9 mouse cellular contexts compared by ENCODE assay signal in genomic region chr11:79427638-79428037, GRCm38 (mm10).
A peak's percentile ranks its signal among the peaks of the same experiment; 100 is the strongest.
DNase-seq lines count a peak whose midpoint lies in the region; ATAC-seq and TF ChIP-seq lines count a peak whose summit lies in the region.
"Had no signal": no experiment of that assay in that cellular context is flagged by ENCODE, and none has a peak within 500 bp of the region (broad histone marks: within the 10 kb centered on the region; RNA-seq: fewer than 3 reads in every experiment).

No protein-coding gene starts in this region.

- peaks cover 36% of the 10 kb centered on the region for H3K36me3 ChIP-seq in kidney, embryonic 15.5 days
- H3K36me3 ChIP-seq in ES-Bruce4 (ENCODE audit: control insufficient read depth, insufficient read depth, low read length, poor library complexity, severe bottlenecking): no peaks in the 10 kb centered on the region
- no peaks in the 10 kb centered on the region for H3K36me3 ChIP-seq in lung, postnatal 0 days (ENCODE audit: insufficient read depth, low read length)

- no peak overlapping the region for H3K4me2 ChIP-seq in kidney, embryonic 15.5 days
- no peak overlapping the region for H3K4me2 ChIP-seq in lung, postnatal 0 days (replicated peaks; ENCODE audit: low read depth, low read length)
- H3K4me2 ChIP-seq: heart, embryonic 13.5 days had no signal

- H3K9me3 ChIP-seq in kidney, embryonic 15.5 days (replicated peaks): no peaks in the 10 kb centered on the region
- no peaks in the 10 kb centered on the region for H3K9me3 ChIP-seq in ES-Bruce4 (replicated peaks; ENCODE audit: control insufficient read depth, insufficient read depth, low read length, poor library complexity, severe bottlenecking)
- H3K9me3 ChIP-seq in lung, postnatal 0 days (ENCODE audit: low read length): no peaks in the 10 kb centered on the region
- H3K9me3 ChIP-seq: heart, embryonic 13.5 days had no signal

- WGBS in kidney, embryonic 15.5 days: 2% methylated on average over 2 of the region's 2 CpGs
- WGBS in lung, postnatal 0 days: 9% methylated on average over 2 of the region's 2 CpGs

- no peak overlapping the region for H3K9ac ChIP-seq in kidney, embryonic 15.5 days
- H3K9ac ChIP-seq in ES-Bruce4 (ENCODE audit: low read depth, poor library complexity, severe bottlenecking): no peak overlapping the region
- H3K9ac ChIP-seq in lung, postnatal 0 days (replicated peaks; ENCODE audit: low read depth): no peak overlapping the region
- H3K9ac ChIP-seq: heart, embryonic 13.5 days had no signal

- no peak for ATAC-seq in kidney, embryonic 15.5 days (replicated peaks; ENCODE audit: low FRiP score)
- peak; percentile 57; the same call in 1 of the 2 replicates for ATAC-seq in lung, postnatal 0 days

- TF ChIP-seq EP300 in ES-Bruce4 (IDR thresholded peaks at IDR 0.05; ENCODE audit: insufficient read depth, low read depth, low read length): no peak
- TF ChIP-seq EP300 in lung, postnatal 0 days (IDR thresholded peaks at IDR 0.05): no peak

- no peaks in the 10 kb centered on the region for H3K27me3 ChIP-seq in kidney, embryonic 15.5 days
- H3K27me3 ChIP-seq in ES-Bruce4 (ENCODE audit: control insufficient read depth, insufficient read depth, low read length, poor library complexity, severe bottlenecking): no peaks in the 10 kb centered on the region
- H3K27me3 ChIP-seq in lung, postnatal 0 days (replicated peaks; ENCODE audit: insufficient read depth, low read length): no peaks in the 10 kb centered on the region
- H3K27me3 ChIP-seq: heart, embryonic 13.5 days had no signal

- no peaks in the 10 kb centered on the region for H3K4me1 ChIP-seq in kidney, embryonic 15.5 days
- H3K4me1 ChIP-seq in ES-Bruce4 (ENCODE audit: control insufficient read depth, insufficient read depth, low read length): no peaks in the 10 kb centered on the region
- no peaks in the 10 kb centered on the region for H3K4me1 ChIP-seq in lung, postnatal 0 days (ENCODE audit: insufficient read depth, low read depth, low read length)

- DNase-seq in adrenal gland, adult 2 months: peak; percentile 27
- DNase-seq in adrenal gland, postnatal 25 days: no peak
- peak; percentile 38 for DNase-seq in kidney, postnatal 10 days
- peak; percentile 57 for DNase-seq in embryo, embryonic 9.5 days (ENCODE audit: extremely low spot score)
- peak; percentile 82 for DNase-seq in lung, postnatal 0 days (ENCODE audit: low spot score)
- DNase-seq in thymus, postnatal 25 days: peak; percentile 3

- TF ChIP-seq CTCF in ES-Bruce4 (IDR thresholded peaks at IDR 0.05; ENCODE audit: low read depth, low read length): peak; percentile 13
- TF ChIP-seq CTCF in lung, postnatal 0 days (IDR thresholded peaks at IDR 0.05): peak; percentile 75

- no peak overlapping the region for H3K27ac ChIP-seq in kidney, embryonic 15.5 days
- H3K27ac ChIP-seq in ES-Bruce4 (ENCODE audit: insufficient read depth, low read length): no peak overlapping the region
- H3K27ac ChIP-seq in lung, postnatal 0 days (ENCODE audit: low read length): no peak overlapping the region
- H3K27ac ChIP-seq: heart, embryonic 13.5 days had no signal

- no peak for TF ChIP-seq POLR2A in ES-Bruce4 (IDR thresholded peaks at IDR 0.05; ENCODE audit: insufficient read depth, low read length)

- no peak overlapping the region for H3K4me3 ChIP-seq in kidney, embryonic 15.5 days (replicated peaks)
- H3K4me3 ChIP-seq in ES-Bruce4 (ENCODE audit: low read depth, low read length): no peak overlapping the region
- no peak overlapping the region for H3K4me3 ChIP-seq in lung, postnatal 0 days (ENCODE audit: low read depth, low read length)
- H3K4me3 ChIP-seq: heart, embryonic 13.5 days had no signal
